Mouse (Mus musculus) spleen, adult 12 weeks (tissue): ENCODE measurements at regions not wholly inside any gene's neighbourhood (a gene's known extent, or its start where the extent isn't known, plus 50 kb on each side); places are given as distances from the start of the nearest gene placed in this dataset.
A peak's percentile ranks its signal among the peaks of the same experiment; 100 is the strongest.

Experiments used
- DNase-seq: peaks from one replicate; pipeline ENCODE4 v3.0.0; 2022; ENCODE audit warnings: low spot score

- DNase-seq = no peak
Measured at GRCm38 (mm10) chr13:32649982-32650381, 133.8 kb downstream of the Mylk4 start.

GRCm38 (mm10) chr13:32643030-32643750 is 140.6 kb downstream of the Mylk4 start:
- DNase-seq = no peak

DNA sequence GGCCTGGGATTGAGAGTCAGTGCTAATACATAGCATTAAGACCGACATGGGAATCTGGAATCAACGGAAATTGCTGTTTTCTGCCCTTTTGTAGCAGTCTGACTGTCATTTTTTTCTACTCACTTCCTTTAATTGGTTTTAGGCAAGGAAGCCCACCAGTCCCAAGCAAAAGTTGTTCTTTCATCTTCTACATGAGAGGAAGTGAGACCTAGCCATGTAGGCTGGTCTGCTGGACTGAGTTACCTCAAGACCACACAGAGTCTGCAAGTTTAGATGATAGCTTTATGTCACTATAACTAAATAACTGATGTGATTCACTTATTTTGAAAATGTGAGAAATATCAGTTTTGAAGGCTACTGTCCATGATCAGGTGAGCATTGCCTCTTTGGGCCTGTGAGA is 142.8 kb downstream of the Mylk4 start:
- no peak for DNase-seq

GRCm38 (mm10) chr13:32630122-32630732 is 153.5 kb downstream of the Mylk4 start:
- no peak for DNase-seq

- no peak for DNase-seq
Measured at GRCm38 (mm10) chr13:32613916-32614315, 169.8 kb downstream of the Mylk4 start.

GRCm38 (mm10) chr13:32611551-32612295 is 172.0 kb downstream of the Mylk4 start:
- peak; percentile 10 for DNase-seq

DNA sequence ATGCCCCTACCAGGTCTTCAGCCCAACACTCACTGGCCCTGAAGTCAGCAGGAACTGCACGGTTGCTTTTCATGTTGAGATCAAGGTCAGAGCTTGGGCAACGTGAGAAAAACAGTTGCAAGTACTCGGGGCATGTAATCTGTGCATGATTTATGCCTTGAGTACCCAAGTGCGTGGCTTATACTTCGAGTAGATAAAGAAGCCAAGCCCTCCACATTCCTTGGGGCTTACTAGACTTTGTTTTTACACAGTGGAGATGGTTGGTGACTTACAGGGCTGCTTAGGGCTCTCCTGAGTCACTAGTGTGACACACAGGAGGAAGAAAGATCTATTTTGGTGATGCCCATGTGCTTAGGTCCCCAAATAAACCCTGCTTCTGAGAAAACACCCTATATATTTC is 172.8 kb downstream of the Mylk4 start:
- no peak for DNase-seq

DNA sequence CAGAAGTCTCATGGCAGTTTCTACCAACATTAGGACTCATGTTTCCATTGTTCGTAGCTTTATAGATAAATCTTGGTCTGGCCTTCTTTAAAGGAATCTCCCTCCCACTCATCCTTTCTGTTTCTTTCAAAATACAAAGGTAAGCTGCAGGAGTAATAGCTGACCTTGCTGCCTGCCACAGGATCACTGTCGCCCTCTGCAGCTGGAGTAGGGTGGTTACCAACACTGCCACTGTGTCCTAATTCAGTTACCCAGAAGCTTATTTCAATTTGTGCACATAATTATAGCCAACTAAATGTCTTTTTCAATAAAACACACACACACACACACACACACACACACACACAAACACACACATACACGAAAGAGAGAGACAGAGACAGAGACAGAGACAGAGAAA is 175.3 kb downstream of the Mylk4 start:
- DNase-seq = no peak

- DNase-seq = no peak
Measured at GRCm38 (mm10) chr13:32603925-32604590, 179.7 kb downstream of the Mylk4 start.

DNA sequence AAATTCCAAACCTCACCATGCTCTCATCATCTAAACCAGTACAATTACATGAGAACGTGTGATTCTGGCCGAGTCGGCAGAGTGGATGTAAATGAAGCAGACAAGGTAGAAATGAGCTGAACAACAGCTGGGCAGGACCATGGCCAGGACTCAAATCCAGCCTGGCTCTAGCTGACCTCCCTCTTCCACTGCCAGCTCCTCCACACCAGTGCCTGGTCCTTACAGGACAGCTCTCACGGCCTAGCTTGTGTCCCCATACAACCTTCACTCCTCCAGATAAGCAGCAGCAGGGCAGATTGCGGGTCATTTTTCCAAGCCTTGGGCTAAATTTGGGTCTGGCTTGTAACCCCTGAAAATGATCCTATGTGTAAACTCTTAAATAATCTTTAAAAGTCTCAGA is 182.4 kb downstream of the Mylk4 start:
- DNase-seq = no peak

DNA sequence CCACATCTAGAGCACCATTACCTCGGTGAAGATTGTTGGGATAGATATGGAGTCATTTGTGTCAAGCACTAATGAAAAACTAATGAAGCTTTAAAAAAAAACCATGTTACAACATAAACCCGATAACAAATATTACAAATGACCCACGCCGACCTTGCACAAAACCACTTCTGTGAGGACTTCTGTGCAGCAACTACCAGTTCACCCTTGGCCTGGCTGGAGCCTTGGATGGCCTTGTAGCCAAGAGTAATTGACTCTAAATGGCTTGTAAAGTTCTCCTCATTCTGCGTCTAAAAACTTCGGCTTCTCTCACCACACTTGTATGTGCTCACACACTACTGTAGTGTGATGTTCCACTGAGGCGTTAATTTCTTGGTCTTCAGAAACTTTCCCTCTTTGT is 190.1 kb downstream of the Mylk4 start:
- DNase-seq = no peak

DNA sequence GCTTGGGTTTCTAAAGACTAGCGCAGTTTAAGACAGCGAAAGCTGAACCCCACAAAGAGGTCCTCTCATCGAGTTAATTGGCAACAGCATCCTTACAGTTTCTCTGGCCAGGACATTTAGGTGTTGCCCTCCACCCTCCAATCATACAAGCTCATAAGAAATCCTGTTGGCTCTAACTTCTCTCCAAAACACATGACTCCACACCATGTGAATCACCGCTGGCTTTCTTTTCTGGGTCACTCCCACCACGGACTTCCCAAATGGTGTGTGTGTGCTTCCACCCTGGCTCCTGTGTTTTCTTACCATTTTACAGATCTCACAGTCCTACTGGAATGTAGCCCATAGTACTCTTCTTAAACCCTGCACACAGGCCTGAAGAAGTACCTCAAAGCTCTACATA is 190.6 kb downstream of the Mylk4 start:
- no peak for DNase-seq

DNA sequence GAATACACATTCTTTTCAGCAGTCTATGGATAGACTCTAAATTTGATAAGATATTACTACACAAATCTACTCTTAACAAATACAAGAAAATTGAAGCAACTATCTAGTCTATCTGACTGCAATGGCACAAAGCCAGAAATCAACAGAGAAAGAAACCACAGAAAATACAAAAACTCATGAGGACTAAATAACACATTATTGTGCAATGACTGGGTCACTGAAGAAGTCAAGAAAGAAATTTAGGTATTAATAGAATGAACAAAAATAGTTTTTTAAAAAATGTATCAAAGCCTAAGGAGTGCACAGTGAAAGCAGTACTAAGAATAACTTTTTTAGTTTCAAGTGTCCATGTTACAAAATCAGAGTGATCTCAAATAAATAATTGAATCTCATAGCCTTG is 202.2 kb downstream of the Mylk4 start:
- DNase-seq = no peak

- no peak for DNase-seq
Measured at GRCm38 (mm10) chr13:32567850-32568249, 215.9 kb downstream of the Mylk4 start.

- DNase-seq = no peak
Measured at GRCm38 (mm10) chr13:32560666-32561065, 222.1 kb upstream of the Gmds start.

- DNase-seq = no peak
Measured at GRCm38 (mm10) chr13:32556396-32556795, 217.9 kb upstream of the Gmds start.

- no peak for DNase-seq
Measured at GRCm38 (mm10) chr13:32555064-32555463, 216.5 kb upstream of the Gmds start.

DNA sequence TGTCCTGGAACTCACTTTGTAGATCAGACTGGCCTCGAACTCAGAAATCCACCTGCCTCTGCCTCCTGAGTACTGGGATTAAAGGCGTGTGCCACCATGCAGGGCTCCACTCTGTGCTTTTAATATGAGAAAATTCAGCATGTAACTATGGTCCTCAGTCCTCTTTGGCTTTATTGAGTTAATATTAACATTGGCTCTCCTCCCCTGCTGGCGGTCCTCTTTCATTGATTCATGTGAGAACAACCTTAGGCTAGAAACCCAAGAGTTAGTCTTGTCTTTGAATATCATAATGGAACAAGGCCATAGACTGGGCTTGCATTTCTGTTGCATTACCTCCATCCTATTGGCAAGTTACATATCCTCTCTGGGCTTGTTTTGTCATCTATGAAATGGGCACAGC is 216.1 kb upstream of the Gmds start:
- no peak for DNase-seq

- no peak for DNase-seq
Measured at GRCm38 (mm10) chr13:32553136-32553535, 214.6 kb upstream of the Gmds start.

- no peak for DNase-seq
Measured at GRCm38 (mm10) chr13:32550113-32550512, 211.6 kb upstream of the Gmds start.

GRCm38 (mm10) chr13:32547126-32547525 is 208.6 kb upstream of the Gmds start:
- DNase-seq = no peak

DNA sequence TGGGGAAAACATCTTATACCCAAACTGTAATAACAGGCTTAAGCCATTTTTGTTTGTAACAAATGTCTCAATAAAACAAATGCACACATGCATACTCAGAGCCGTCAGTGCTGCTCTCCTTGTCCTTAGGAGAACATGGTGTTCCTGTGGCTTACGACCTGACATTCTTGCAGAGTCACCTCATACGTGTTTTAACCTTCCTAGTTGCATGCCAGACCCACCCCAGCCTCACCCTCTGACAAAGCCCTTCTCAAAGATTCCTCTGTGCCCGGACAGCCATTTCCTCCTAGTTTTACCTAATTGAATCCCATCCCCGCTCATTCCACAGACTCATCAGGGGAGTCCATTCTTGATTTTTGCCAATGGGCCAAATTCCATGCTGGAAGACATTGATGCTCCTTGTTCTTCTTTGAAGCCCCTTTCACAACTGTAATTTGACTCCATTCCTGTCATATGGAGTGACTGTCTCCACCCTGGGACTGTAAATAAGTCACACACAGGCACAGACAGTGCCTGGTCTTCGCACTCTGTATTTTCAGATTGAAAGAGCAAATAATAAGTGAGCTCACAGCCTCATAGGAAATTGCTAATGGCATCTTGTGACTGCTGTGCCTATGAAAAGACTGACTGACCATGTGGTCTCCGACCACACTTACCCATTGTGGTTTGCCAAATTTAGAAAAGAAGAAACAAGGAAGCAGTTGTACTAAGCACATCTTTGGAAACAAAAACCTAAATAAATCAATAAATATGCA is 206.6 kb upstream of the Gmds start:
- no peak for DNase-seq
